Mouse (Mus musculus) large intestine, adult 2 months (tissue): Measurements from ENCODE around the gene Fam189a1. TPM values are rescaled to one million over a fixed set of nuclear protein-coding genes. Genes with fewer than 3 reads are reported as not detected.

ENCODE experiments used
- DNase-seq: peaks from one replicate; pipeline ENCODE4 v3.0.0-alpha.2; 2012; ENCODE audit warnings: low read depth, low spot score
- WGBS: fragments of 180-500 bp; shearing (Covaris S2); methylation state at CpG from one replicate; pipeline ENCODE4 v1.1.7; 2018; 5-methylcytosine and 5-hydroxymethylcytosine counted together
- polyA plus RNA-seq: library from polyadenylated mRNA; depleted of rRNA; stranded (reverse); fragments of >200 nt; gene quantifications from 2 replicates; pipeline ENCODE4 v1.2.3, GENCODE M21; 2012; rRNA removed

Fam189a1 gene
- polyA plus RNA-seq = 2.3 and 4.1 TPM in 2 replicates

DNA sequence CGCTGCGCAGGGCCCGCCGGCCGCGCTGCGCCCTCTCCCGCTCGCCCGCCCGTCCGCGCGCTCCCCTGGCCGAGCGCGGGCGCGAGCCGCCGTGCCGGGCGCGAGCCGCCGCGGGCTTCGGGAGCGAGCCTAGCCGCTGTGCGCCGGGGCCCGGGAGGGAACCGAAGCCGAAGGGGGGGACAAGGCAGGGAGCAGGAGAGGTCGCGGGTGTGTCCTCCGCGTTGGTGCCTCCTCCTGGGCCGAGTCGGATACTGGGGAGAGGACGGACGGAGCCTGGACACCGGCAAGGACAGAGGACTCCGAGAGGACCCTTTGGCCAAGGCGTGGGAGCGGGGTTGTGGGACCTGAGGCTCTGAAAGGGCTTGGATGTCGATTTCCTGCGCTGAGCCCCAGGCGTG, at the start of gene Fam189a1:
Gene Fam189a1 (minus strand): TSS at position 57 of the 398 bp plus-strand sequence.
- DNase-seq = no peak
- WGBS = under 1% methylated on average over 50 of the region's 50 CpGs

DNA sequence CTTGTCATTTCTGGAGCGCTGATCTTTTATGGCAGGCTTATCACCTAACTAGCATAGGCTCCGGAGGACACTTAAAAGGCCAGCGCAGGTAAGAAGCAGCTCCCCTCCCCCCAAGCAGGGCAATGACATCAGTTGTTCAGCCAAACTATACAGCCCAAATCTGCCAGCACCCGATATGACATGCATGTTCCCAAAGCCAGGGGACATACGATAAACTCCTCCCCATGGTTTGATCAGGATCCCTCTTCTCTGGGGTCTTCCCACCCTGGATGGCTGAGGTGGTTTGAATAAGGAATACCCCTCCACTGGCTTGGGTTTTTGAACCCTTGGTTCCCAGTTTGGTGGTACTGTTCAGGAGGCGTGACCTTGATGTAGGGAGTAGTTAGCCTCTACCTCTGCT, 49.7 kb upstream of the Fam189a1 start:
- DNase-seq = no peak

DNA sequence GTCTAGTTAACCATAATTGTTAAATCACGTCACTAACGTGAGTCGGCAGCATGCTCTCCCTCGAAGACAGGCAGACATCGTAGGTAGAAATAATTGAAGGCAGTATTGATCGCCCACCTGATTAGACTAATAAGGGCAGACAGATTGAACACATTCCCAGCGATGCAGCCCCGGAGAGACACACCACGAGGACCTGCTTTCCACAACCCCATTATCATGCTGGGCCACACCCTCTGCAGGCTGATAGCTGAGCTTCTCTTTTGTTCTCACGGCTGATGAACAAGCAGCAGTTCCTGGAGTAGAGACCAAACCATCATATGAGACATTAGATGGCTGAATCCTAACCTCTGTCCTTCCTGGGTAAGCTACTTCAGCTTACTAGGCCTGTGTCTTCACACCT, 46.3 kb upstream of the Fam189a1 start:
- DNase-seq = no peak
- WGBS = 84% methylated on average over 10 of the region's 10 CpGs

More for the DNA sequence above, 49.7 kb upstream of the Fam189a1 start:
- 62% methylated on average over 6 of the region's 6 CpGs for WGBS

DNA sequence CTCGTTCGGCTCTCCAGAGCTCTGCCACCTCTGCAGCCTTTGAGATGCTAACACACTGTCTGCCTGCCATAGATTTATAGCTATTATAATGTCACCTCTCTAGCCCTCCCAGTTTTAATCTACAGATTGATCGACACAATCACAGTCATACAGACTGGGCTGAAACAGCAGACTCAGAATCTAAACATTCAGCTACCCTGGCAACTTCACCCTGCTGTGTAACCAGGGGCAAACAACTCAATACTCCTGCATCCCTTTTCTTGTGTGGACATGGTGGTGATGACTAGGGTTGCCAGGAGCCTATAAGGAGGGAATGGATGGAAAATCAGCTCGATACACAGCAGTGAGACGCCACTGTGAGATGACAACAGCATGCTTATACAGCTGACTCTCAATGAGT, 24.3 kb upstream of the Fam189a1 start:
- WGBS = 54% methylated on average over 5 of the region's 5 CpGs
- DNase-seq = no peak

DNA sequence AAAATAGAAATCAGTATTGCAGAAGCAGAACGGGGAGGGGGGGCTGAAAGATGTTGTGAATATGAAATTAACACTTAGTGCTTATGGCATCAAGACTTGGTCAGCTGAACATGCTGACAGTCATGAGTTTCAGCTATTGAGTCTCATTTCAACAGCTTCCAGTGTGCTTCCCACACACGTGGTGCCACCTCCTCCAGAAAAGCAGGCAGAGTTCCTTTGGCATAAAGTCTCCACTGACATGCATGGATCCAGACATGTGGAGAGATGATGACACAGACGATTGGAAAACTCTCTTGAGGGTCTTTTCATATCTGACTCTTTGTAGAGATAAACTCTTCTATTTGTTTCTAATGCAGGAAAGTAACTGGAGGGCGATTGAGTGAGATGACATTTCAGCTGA, 14.4 kb upstream of the Fam189a1 start:
- DNase-seq = no peak
- WGBS = 76% methylated on average over 4 of the region's 4 CpGs

DNA sequence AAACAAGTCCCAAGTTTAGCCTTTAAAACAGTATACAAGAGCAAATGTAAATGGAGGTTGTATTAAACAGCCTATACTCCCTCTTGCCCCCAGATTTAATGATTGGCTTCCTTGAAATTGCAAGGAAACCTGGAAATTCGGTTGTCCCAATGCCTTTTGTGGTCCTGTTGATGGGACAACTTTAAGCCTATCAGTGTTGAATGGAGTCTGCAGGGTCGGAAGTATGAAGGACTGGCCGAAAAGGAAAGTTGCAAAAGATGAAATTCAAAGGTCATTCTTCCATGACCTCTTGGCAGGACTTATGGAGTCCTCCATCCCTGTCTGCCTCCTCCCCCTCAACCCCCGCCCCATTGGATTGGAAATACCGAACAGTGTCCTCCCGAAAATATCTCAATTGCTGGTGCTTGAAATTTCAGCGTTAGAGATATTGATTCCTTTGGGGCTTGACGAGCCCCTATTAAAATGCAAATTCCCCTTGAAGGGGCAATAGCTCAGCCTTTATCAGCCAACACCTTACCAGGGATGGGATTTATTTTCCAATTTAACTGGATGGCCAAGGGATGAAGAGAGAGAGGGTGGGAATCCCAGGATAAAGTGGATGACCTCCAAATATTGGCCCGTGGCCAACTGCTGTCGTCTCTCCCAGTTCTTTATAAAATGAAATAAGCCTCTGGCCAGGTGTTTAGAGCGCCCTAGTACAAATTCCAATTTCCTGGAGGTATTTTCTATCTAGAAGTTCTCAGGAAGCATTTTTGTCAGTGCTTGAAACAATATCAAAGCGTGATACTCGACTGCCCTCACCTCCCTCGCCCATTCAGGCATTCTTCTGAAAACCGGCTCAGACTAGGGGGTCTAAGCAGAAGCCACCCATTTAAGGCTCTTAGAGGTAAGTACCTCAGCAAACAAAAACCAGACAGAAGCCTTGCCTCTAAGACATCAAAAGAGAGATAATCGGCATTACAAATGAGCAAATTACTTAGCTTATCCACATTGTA, 958 bp upstream of the Fam189a1 start:
- DNase-seq = no peak
- WGBS = 15% methylated on average over 16 of the region's 16 CpGs

DNA sequence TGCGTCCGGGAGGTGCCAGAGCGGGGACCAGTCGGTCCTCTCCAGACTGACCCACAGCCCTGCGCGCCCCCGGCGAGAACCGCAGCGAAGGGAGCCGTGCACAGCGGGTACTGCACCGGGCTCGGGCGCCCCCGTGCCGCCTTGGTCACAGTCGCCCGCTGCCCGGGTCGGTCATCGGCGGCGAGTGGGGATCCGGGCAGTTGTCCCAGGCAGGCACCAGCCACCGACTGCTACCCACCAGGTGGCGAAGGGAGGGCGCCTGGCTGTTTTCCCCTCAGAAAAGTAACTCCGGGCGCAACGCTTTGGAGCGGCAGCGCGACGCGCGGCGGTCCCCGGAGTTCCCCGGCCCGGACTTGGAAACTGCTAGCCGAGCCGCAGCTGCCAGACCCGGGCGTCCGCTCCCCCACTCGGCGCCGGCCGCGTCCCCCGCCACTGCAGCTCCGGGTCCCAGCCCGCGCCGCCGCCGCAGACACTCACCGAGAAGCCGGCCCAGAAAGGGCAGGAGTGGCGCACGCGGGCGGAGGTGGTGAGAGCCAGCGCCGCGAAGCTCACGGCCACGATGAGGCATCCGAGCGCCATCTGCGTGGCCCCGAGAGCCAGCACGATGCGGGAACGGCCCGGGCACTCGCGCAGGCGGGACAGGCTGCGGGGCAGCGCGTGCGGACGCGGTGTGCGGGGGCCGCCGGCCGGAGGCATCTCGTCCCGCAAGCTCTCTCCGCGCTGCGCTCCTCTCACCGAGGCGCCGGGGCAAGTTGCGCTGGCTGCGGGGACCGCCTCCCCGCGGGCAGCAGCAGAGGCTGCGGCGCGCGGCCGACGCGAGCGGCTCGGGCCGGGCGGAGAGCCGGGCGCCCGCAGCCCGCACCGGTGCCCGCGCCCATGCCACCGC, 499 bp downstream of the Fam189a1 start:
- WGBS = 3% methylated on average over 120 of the region's 122 CpGs
- DNase-seq = no peak

DNA sequence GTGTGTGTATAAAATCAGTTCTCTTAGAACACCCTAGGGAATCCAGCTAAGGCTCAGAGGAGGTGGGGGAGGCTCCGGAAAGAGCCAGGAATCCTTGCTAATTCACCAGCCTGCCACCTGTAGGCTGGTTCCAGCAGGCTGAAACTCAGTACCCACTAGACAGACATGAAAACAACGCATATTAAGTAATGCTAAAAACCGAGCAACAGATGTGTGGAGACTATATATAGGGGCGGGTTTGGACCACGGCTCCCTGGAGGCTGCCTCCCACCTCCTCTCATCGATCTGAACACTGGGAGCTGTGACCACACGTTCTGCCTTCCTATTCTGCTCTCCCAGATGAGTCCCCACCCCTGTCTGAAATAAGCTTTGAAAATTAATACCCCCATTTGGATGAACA, 1.8 kb downstream of the Fam189a1 start:
- 17% methylated on average over 7 of the region's 7 CpGs for WGBS
- no peak for DNase-seq

DNA sequence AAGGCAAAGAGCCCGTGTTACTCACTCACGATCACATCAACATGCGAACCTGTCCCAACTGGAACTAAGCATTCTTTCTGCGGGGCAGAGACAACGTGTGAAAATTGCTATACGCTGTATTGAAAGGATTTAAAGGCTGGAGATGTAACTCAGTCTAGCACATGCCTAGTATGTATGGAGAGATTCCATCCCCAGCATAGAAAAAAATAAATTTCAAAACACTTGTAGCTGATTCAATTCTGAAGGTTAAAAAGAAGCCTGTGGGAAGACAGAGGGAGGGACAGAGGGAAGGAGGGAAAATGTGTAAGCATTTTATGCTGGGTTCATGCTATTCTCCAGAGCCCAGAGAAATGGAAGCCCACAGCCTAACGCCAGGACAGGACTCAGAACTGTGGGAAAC, 2.5 kb downstream of the Fam189a1 start:
- no peak for DNase-seq
- 78% methylated on average over 7 of the region's 7 CpGs for WGBS

DNA sequence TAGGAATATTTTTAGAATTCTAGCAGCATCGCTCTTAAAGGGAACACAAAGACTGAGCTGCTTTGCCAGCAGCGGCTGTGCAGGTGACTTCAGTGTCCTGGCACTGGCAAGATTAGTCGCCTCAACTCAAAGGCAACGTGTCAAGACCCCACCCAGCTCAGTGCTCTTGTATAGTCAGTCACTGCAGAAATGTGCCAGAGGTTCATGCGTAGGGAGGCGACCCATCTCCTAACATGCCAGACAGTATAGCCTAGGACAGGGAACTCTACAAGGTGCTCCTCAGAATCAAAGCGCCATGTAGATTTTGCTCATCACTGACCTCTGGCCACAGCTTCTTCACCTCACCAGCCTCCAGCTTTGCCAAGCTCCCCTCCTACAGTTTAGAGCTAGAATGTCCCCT, 4.8 kb downstream of the Fam189a1 start:
- 88% methylated on average over 7 of the region's 7 CpGs for WGBS
- DNase-seq = no peak

DNA sequence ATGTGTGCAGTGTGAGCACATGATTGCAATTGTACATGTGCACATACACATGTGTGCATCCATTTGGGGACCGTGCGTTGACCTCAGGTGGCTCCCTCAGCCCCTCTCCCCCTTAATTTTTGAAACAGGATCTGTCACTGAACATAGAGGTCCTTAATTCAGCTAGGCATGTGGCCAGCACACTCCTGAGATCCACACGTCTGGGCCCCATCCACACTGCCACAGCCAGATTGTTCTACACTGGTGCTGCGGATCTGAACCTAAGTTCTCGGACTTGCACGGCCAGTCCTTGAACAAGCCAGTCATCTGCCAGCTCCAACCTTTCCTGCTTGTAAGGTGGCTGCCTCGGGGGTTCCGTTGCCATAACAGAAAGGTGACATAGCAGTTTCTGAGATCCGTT, 7.3 kb downstream of the Fam189a1 start:
- WGBS = 86% methylated on average over 9 of the region's 9 CpGs
- DNase-seq = no peak

DNA sequence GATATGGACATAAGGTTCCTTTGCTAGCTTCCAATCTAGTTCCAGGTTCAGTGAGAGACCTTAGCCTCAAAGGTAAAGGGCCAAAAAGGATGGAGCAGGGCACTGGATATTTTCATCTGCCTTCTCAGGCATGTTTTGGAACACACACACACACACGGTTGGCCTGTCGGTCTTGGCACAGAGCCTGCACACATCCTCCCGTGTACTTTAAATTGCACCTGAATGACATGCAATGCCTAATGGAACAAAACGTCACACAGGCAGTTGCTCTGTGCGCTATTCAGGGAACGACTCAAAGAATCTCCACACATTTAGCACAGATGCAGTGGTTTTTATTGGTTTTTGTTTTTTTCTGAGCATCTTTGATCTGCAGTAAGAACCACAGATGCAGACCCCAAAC, 11.5 kb downstream of the Fam189a1 start:
- DNase-seq = no peak
- 37% methylated on average over 6 of the region's 6 CpGs for WGBS

DNA sequence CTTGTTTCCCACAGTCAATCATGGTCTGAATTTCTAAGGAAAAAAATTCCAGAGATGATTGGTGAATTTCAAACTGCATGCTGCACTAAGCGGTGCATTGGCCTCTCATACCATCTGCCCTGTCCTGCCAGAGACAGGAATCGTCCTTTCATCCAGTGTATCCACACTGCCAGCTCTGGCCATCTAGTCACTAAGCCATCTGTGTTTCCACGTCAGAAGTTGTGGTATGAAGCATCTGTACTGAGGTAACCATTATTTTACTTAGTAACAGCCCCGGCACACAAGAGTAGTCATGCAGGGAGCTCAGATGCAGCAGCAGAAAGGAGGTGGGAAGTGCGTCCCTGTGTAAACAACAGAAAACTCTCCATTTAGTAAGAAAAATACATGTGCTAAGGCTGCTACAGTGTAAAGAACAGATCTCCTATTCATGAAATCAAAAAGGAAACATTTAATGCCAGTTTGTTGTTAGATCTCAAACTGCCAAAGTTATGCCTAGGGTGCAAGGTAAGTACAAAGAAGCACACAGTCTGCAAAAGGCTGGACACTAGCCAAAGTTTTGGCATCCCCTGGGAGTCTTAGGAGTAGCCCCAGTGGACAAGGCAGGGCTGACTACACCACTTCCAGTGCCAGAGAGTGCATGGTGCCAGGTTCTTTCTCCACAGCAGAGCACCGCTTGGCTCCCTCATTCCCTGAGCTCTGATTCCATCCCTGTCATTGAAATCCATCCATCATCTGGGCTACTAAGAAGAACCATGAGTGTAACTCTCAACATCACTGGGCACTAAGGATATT, 14.3 kb downstream of the Fam189a1 start:
- no peak for DNase-seq
- WGBS = 49% methylated on average over 6 of the region's 6 CpGs

DNA sequence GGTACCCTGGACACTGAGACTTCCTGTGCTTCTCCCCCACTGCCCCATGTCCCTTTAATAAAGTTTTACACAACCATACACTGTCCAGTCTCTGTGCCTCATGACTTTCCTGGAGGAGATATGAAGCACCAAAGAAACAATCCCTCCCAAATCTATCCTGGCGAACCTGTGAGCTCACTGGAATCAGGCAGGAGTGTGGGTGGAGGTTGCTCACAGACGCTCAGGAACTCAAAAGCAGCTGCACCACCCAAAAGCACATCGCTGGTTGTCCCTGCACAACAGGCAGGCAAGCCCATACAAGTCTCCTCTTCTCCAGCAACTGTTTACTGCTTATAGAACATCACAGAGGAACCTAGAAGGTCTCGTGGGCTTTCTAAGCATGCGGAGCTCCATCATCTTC, 15.5 kb downstream of the Fam189a1 start:
- DNase-seq = no peak
- 73% methylated on average over 5 of the region's 5 CpGs for WGBS

DNA sequence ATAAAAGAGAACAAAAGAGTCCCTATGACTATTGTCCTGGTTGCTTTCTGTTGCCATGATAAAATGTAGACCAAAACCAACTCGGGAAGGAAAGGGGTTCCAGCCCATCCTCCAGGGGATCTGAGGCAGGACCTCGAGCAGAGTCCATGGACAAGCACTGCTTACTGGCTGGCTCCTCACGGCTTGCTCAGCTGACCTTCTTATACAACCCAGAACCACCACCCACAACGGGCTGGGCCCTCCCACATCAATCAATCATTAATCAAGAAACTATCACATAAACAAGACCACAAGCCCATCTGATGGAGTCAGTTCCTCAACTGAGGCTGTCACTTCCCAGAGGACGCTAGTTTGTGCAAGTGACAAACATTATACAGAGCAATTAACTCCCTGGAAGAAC, 16.3 kb downstream of the Fam189a1 start:
- DNase-seq = no peak
- 44% methylated on average over 5 of the region's 5 CpGs for WGBS

DNA sequence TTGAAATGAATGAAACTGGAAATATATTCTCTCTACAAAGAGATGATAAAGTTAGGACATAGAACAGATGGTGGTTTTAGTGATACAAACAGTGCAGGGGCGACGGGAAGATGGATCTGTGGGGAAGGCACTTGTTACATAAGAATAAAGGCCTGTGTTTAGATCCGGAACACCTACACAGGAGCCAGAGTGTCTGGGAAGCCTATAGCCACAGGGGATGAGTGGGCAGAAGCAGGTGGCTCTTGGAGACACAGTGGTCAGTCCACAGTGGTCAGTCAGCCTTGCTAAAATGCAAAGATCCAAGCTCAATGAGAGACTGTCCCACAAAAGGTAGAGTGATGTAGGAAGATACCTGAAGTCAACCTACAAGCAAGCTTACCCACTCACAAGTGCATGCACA, 32.6 kb downstream of the Fam189a1 start:
- DNase-seq = no peak
- WGBS = 78% methylated on average over 3 of the region's 3 CpGs

DNA sequence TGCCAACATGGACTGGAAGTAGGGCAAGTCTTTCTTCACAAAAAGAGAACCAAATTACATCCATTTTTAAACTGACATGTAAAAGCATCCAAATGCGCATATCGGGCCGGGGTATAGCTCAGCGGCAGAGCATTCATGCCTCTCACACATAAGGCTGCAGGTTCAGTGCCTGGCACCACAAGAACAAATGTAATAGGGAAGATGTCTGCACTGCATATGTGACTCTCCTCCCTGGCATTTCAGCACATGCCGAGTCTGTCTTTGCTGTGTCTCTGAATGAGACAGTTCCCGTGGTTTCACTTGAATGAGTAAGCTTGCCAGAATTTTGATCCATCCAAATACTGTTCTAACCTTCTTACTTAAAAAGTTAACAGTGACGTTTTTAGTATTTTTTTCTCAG, 39.5 kb downstream of the Fam189a1 start:
- DNase-seq = no peak
- WGBS = 92% methylated on average over 7 of the region's 7 CpGs

DNA sequence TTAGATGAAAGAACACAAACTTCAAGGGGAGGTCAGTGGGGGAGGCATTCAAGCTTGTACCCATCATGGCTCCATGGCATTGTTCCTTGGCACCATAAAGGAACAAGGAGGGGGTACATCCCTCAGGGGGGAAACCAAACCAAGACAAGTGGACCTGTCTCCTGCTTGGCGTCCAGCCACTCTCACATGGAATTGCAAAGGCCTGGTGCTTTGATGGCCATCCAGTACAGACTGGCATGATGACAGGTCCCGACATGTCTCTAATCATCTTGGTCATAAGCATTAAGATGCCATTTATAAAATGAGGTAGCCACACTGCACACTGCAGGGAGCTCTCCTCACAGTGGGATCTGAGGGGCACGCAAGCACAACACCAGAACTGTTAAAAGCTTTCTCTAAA, 41.0 kb downstream of the Fam189a1 start:
- DNase-seq = no peak
- 87% methylated on average over 3 of the region's 3 CpGs for WGBS

DNA sequence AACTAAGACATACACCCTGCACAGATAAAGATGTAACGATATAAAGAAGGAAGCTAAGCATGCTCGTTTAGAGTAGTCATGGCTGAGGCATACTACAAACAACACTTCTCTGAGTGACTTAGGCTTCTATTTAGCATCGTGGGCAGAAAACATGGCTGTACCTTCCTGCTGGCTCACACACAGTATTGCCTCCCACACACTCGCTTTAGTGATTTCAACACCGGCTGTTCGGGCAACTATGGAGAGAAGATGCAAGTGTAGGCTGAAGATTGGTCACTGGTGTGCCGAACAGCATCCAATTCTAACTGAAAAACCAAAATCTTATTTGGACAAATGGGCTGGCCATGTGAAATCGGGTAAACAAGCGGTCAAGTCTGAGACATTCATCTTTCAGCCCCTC, 44.7 kb downstream of the Fam189a1 start:
- WGBS = 79% methylated on average over 9 of the region's 9 CpGs
- no peak for DNase-seq

DNA sequence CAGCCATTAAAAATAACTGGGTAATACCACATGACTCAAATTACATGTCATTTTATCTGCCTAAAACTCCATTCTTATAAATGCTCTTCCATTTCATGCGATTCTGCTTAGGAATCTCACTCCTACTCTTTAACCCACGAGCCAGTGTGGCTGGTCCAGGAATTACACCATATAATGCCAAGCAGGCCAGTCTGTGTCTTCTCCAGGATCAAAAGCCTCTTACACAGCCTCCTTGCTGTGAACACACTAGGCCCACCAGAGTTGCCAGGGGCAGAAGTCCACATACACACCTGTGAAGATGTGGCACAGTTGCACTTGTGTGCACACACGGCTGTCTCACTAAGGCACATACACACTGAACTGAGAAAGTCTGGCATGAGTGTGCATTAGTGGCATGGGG, 50.8 kb downstream of the Fam189a1 start:
- WGBS = 83% methylated on average over 3 of the region's 3 CpGs
- no peak for DNase-seq
